Mouse (Mus musculus) midbrain, postnatal 0 days (tissue): ENCODE data around the gene Gm9918. TPM values are rescaled to one million over a fixed set of nuclear protein-coding genes. Genes with fewer than 3 reads are reported as not detected.

Experiments used
- ATAC-seq: fragments of 200-750 bp; cut with Nextera tagmentation; 2 replicates; pipeline ENCODE4 v1.8.0; 2017; ENCODE audit warnings: moderate number of reproducible peaks, mild to moderate bottlenecking, moderate TSS enrichment, moderate library complexity; ENCODE audit not compliant: low FRiP score
- DNase-seq: peaks from one replicate; pipeline ENCODE4 v3.0.0-alpha.2; 2015; ENCODE audit warnings: low spot score
- H3K27ac ChIP-seq: fragments of 300-500 bp; sonication (generic); 2 replicates; pipeline ENCODE4 v1.5.1; 2014; ENCODE audit warnings: low read depth, mild to moderate bottlenecking, low read length, mixed read lengths
- H3K27me3 ChIP-seq: fragments of 300-500 bp; sonication (generic); 2 replicates; pipeline ENCODE4 v1.6.1; 2014; ENCODE audit warnings: low read length, control low read depth, mixed read lengths; ENCODE audit not compliant: insufficient read depth
- H3K36me3 ChIP-seq: fragments of 300-500 bp; sonication (generic); 2 replicates; pipeline ENCODE4 v1.6.1; 2014; ENCODE audit warnings: low read length, control low read depth, mixed read lengths; ENCODE audit not compliant: insufficient read depth
- H3K4me1 ChIP-seq: fragments of 300-500 bp; sonication (generic); 2 replicates; pipeline ENCODE4 v1.6.1; 2014; ENCODE audit warnings: mild to moderate bottlenecking, control low read depth, antibody characterized with exemption, low read length, mixed read lengths; ENCODE audit not compliant: insufficient read depth
- H3K4me2 ChIP-seq: fragments of 300-500 bp; sonication (generic); 2 replicates; pipeline ENCODE4 v1.6.1; 2014; ENCODE audit warnings: low read depth, mild to moderate bottlenecking, low read length, mixed read lengths; ENCODE audit not compliant: poor library complexity, severe bottlenecking
- H3K4me3 ChIP-seq: fragments of 300-500 bp; sonication (generic); 2 replicates; pipeline ENCODE4 v1.5.1; 2014; ENCODE audit warnings: low read depth, mild to moderate bottlenecking, low read length, moderate library complexity
- H3K9ac ChIP-seq: fragments of 300-500 bp; sonication (generic); replicated peaks from 2 replicates; pipeline ENCODE4 v1.6.1; 2014; ENCODE audit warnings: mild to moderate bottlenecking, low read length, moderate library complexity, mixed read lengths; ENCODE audit not compliant: poor library complexity, severe bottlenecking
- H3K9me3 ChIP-seq: fragments of 300-500 bp; sonication (generic); 2 replicates; pipeline ENCODE4 v1.6.1; 2016; ENCODE audit warnings: low read length, control low read depth
- CTCF ChIP-seq: IDR thresholded peaks from 2 replicates; pipeline ENCODE4 v1.5.1; 2016; ENCODE audit warnings: antibody characterized with exemption, mild to moderate bottlenecking
- WGBS: fragments of 180-500 bp; shearing (Covaris S2); extraction: QIAGEN DNeasy Blood & Tissue Kit; methylation state at CpG from one replicate; pipeline ENCODE4 v1.1.7; 2014; 5-methylcytosine and 5-hydroxymethylcytosine counted together
- polyA plus RNA-seq: library from polyadenylated mRNA; unstranded; fragments of >200 nt; fragmentation: Nextera tagmentation; extraction: Ambion mirVana; gene quantifications from 2 replicates; pipeline ENCODE4 v1.2.1, GENCODE M21; 2015
- total RNA-seq: library from RNA; depleted of rRNA; stranded (reverse); fragments of >200 nt; gene quantifications from 2 replicates; pipeline ENCODE4 v1.2.3, GENCODE M21; 2014; rRNA removed

Gene Gm9918
- total and polyA plus RNA-seq, 2 experiments from 2014 or later, result not detected

- WGBS, result 90% methylated on average over 10 of the region's 10 CpGs
- no peaks in the 10 kb centered on the region for H3K9me3 ChIP-seq
- H3K9ac ChIP-seq, result no peak overlapping the region
- no peak for DNase-seq
- H3K36me3 ChIP-seq, result no peaks in the 10 kb centered on the region
- no peak for ATAC-seq
- H3K4me2 ChIP-seq, result no peak overlapping the region
- no peaks in the 10 kb centered on the region for H3K4me1 ChIP-seq
- no peak overlapping the region for H3K27ac ChIP-seq
- no peaks in the 10 kb centered on the region for H3K27me3 ChIP-seq
- TF ChIP-seq CTCF, result no peak
- H3K4me3 ChIP-seq, result no peak overlapping the region
Observed at GRCm38 (mm10) chr15:102310074-102310845, 39.9 kb downstream of the Gm9918 start.

DNA sequence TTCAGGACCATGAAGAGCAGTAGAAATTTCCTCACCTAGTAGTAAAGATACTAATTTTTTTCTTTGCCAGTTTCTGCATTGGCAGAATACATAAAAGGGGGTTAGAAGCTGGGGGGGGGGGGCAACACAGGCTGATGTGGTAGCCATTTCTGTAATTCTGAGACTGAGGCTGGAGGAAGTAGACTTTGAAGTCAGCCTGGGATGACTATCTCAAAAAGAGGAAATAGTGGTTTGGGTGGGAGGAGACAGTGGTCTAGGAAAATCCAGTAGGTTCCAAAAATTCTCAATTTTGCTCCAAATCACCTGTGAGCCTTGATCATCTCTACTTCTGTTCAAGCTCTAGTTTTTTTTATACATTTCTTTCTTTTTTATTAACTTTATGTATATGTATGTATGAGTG lies 41.1 kb downstream of the Gm9918 start:
- Histone ChIP-seq H3K9me3 (no peaks in the 10 kb centered on the region), H3K27ac (no peak overlapping the region), H3K36me3 (no peaks in the 10 kb centered on the region), H3K9ac (no peak overlapping the region), H3K4me3 (no peak overlapping the region), H3K4me1 (no peaks in the 10 kb centered on the region), H3K27me3 (no peaks in the 10 kb centered on the region), H3K4me2 (no peak overlapping the region)
- TF ChIP-seq CTCF, result no peak
- DNase-seq (no peak), ATAC-seq (no peak)

DNA sequence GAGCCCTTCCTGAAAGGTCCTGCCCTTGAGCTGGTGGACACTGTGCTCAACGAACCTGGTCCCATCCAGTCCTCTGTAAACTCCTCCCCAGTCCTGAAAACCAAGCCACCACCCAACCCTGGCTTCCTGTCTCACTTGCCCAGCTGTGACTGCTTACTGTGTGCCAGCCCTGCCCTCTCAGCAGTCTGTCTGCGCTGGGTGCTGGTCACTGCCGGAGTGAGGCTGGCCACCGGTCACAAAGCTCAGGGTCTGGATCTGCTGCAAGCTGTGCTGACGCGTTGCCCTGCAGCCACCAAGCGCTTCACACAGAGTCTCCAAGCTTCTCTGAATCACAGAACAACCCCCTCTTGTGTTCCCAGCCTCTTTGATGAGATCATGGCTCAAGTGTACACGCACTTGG lies 44.9 kb downstream of the Gm9918 start:
- no peaks in the 10 kb centered on the region for H3K36me3 ChIP-seq
- H3K9me3 ChIP-seq, result no peaks in the 10 kb centered on the region
- DNase-seq, result no peak
- ATAC-seq, result no peak
- no peak overlapping the region for H3K4me2 ChIP-seq
- no peak overlapping the region for H3K4me3 ChIP-seq
- H3K27ac ChIP-seq, result no peak overlapping the region
- H3K4me1 ChIP-seq, result no peaks in the 10 kb centered on the region
- no peaks in the 10 kb centered on the region for H3K27me3 ChIP-seq
- WGBS, result 92% methylated on average over 8 of the region's 8 CpGs
- TF ChIP-seq CTCF, result no peak
- no peak overlapping the region for H3K9ac ChIP-seq

- Histone ChIP-seq H3K4me1 (no peaks in the 10 kb centered on the region), H3K9ac (no peak overlapping the region), H3K27me3 (no peaks in the 10 kb centered on the region), H3K4me3 (no peak overlapping the region), H3K36me3 (no peaks in the 10 kb centered on the region), H3K27ac (no peak overlapping the region), H3K9me3 (no peaks in the 10 kb centered on the region), H3K4me2 (no peak overlapping the region)
- TF ChIP-seq CTCF, result peak; percentile 77
- DNase-seq, result peak; percentile 53
- 82% methylated on average over 6 of the region's 6 CpGs for WGBS
- no peak for ATAC-seq
Observed at GRCm38 (mm10) chr15:102316263-102316662, 45.9 kb downstream of the Gm9918 start.

Other genes starting within 250 kb of the Gm9918 start
- gene Krt18, start 242.4 kb upstream of the Gm9918 start, total RNA-seq, result 0.99 and 1.7 TPM in 2 replicates
- 1.8 and 2.1 TPM in 2 replicates for gene Krt18, start 242.4 kb upstream of the Gm9918 start, polyA plus RNA-seq
- 161 and 169 TPM in 2 replicates for gene Eif4b, start 196.8 kb upstream of the Gm9918 start, total RNA-seq
- gene Eif4b, start 196.8 kb upstream of the Gm9918 start, polyA plus RNA-seq, result 65.8 and 68.2 TPM in 2 replicates
- 18.1 and 20.4 TPM in 2 replicates for gene Tns2, start 170.2 kb upstream of the Gm9918 start, total RNA-seq
- gene Tns2, start 170.2 kb upstream of the Gm9918 start, polyA plus RNA-seq, result 5.1 and 6.3 TPM in 2 replicates
- gene Spryd3, start 134.3 kb upstream of the Gm9918 start, total RNA-seq, result 120 and 134 TPM in 2 replicates
- 118 and 120 TPM in 2 replicates for gene Spryd3, start 134.3 kb upstream of the Gm9918 start, polyA plus RNA-seq
- gene Igfbp6, start 126.2 kb upstream of the Gm9918 start, total RNA-seq, result 11.9 and 13.6 TPM in 2 replicates
- 9.9 and 12.7 TPM in 2 replicates for gene Igfbp6, start 126.2 kb upstream of the Gm9918 start, polyA plus RNA-seq
- gene Soat2, start 120.0 kb upstream of the Gm9918 start, total RNA-seq, result 0.61 TPM in 1 of 2 replicates, not detected in the other
- gene Soat2, start 120.0 kb upstream of the Gm9918 start, polyA plus RNA-seq, result 0.06 and 0.12 TPM in 2 replicates
- gene Zfp740, start 67.3 kb upstream of the Gm9918 start, total RNA-seq, result 42.9 and 57.7 TPM in 2 replicates
- gene Zfp740, start 67.3 kb upstream of the Gm9918 start, polyA plus RNA-seq, result 25.1 and 27.6 TPM in 2 replicates
- 30.3 and 47.5 TPM in 2 replicates for gene Csad, start 65.8 kb upstream of the Gm9918 start, total RNA-seq
- gene Csad, start 65.8 kb upstream of the Gm9918 start, polyA plus RNA-seq, result 32.8 and 34.6 TPM in 2 replicates
- 0.88 and 1.5 TPM in 2 replicates for gene Itgb7, start 38.6 kb upstream of the Gm9918 start, total RNA-seq
- 1.1 and 1.2 TPM in 2 replicates for gene Itgb7, start 38.6 kb upstream of the Gm9918 start, polyA plus RNA-seq
- 4.4 and 12.6 TPM in 2 replicates for gene Rarg, start 13.0 kb upstream of the Gm9918 start, total RNA-seq
- 3.9 and 4.2 TPM in 2 replicates for gene Rarg, start 13.0 kb upstream of the Gm9918 start, polyA plus RNA-seq
- gene Mfsd5, start 8.9 kb downstream of the Gm9918 start, total RNA-seq, result 43.3 and 59.3 TPM in 2 replicates
- 63.5 and 67.3 TPM in 2 replicates for gene Mfsd5, start 8.9 kb downstream of the Gm9918 start, polyA plus RNA-seq
- 2.7 and 4.5 TPM in 2 replicates for gene Espl1, start 25.7 kb downstream of the Gm9918 start, total RNA-seq
- gene Espl1, start 25.7 kb downstream of the Gm9918 start, polyA plus RNA-seq, result 1.7 and 2.7 TPM in 2 replicates
- gene Pfdn5, start 55.6 kb downstream of the Gm9918 start, total RNA-seq, result 145 and 153 TPM in 2 replicates
- gene Pfdn5, start 55.6 kb downstream of the Gm9918 start, polyA plus RNA-seq, result 525 and 567 TPM in 2 replicates
- gene Myg1, start 61.1 kb downstream of the Gm9918 start, total RNA-seq, result 63.1 and 69.1 TPM in 2 replicates
- 83.2 and 87.1 TPM in 2 replicates for gene Myg1, start 61.1 kb downstream of the Gm9918 start, polyA plus RNA-seq
- 21.8 and 31.1 TPM in 2 replicates for gene Aaas, start 80.2 kb downstream of the Gm9918 start, total RNA-seq
- 30.1 and 32.8 TPM in 2 replicates for gene Aaas, start 80.2 kb downstream of the Gm9918 start, polyA plus RNA-seq
- gene Sp7, start 96.6 kb downstream of the Gm9918 start, total RNA-seq, result 0.47 and 0.60 TPM in 2 replicates
- gene Sp7, start 96.6 kb downstream of the Gm9918 start, polyA plus RNA-seq, result 0.10 and 0.31 TPM in 2 replicates
- gene Sp1, start 135.6 kb downstream of the Gm9918 start, total RNA-seq, result 20.9 and 25.6 TPM in 2 replicates
- 2.2 and 2.8 TPM in 2 replicates for gene Sp1, start 135.6 kb downstream of the Gm9918 start, polyA plus RNA-seq
- gene Amhr2, start 174.8 kb downstream of the Gm9918 start, total RNA-seq, result 0.38 and 0.85 TPM in 2 replicates
- gene Amhr2, start 174.8 kb downstream of the Gm9918 start, polyA plus RNA-seq, result 0.60 and 1.0 TPM in 2 replicates
- 23.1 and 23.2 TPM in 2 replicates for gene Prr13, start 188.5 kb downstream of the Gm9918 start, total RNA-seq
- gene Prr13, start 188.5 kb downstream of the Gm9918 start, polyA plus RNA-seq, result 93.5 and 99.1 TPM in 2 replicates
- gene Pcbp2, start 200.0 kb downstream of the Gm9918 start, total RNA-seq, result 150 and 181 TPM in 2 replicates
- 90.3 and 103 TPM in 2 replicates for gene Pcbp2, start 200.0 kb downstream of the Gm9918 start, polyA plus RNA-seq
- not detected in 2 replicates for gene Gm10337, start 233.2 kb downstream of the Gm9918 start, total RNA-seq
- 15.9 and 18.2 TPM in 2 replicates for gene Gm10337, start 233.2 kb downstream of the Gm9918 start, polyA plus RNA-seq
- gene Map3k12, start 246.5 kb downstream of the Gm9918 start, total RNA-seq, result 73.3 and 82.1 TPM in 2 replicates
- gene Map3k12, start 246.5 kb downstream of the Gm9918 start, polyA plus RNA-seq, result 49.7 and 50.1 TPM in 2 replicates
- 78.4 and 96.9 TPM in 2 replicates for gene Tarbp2, start 247.6 kb downstream of the Gm9918 start, total RNA-seq
- 107 and 116 TPM in 2 replicates for gene Tarbp2, start 247.6 kb downstream of the Gm9918 start, polyA plus RNA-seq